Mouse (Mus musculus) inflammation-experienced regulatory T-cells, adult 16 weeks (primary cell): Measurements from ENCODE around the gene Vmn1r42. TPM values are rescaled to one million over a fixed set of nuclear protein-coding genes. Genes with fewer than 3 reads are reported as not detected.

Experiments
- polyA plus RNA-seq: library from polyadenylated mRNA; unstranded; fragments of 100-300 nt; shearing (Covaris generic); gene quantifications from one replicate; pipeline ENCODE4 v1.2.1, GENCODE M21; 2017

The Vmn1r42 gene
- polyA plus RNA-seq, result not detected

GRCm38 (mm10) chr6:89876313-89876712, at the start of gene Vmn1r42, which contains the start of gene Vmn1r43:
Gene Vmn1r42 (minus strand): TSS chr6:89876413.
Gene Vmn1r43 (minus strand): TSS chr6:89876413.

GRCm38 (mm10) chr6:89883360-89883759, 7.1 kb upstream of the Vmn1r42 start, which contains the start of gene Vmn1r44:
Gene Vmn1r44 (plus strand): TSS chr6:89883660.

Other genes with a start within 250 kb of the Vmn1r42 start
- gene Txnrd3, start 232.4 kb downstream of the Vmn1r42 start, polyA plus RNA-seq, result 1.6 TPM
- not detected for gene Vmn1r40, start 168.9 kb downstream of the Vmn1r42 start, polyA plus RNA-seq
- not detected for gene Vmn1r41, start 135.6 kb downstream of the Vmn1r42 start, polyA plus RNA-seq
- not detected for gene Vmn1r43, start within 50 bp of the Vmn1r42 start, polyA plus RNA-seq
- not detected for gene Vmn1r44, start 7.2 kb upstream of the Vmn1r42 start, polyA plus RNA-seq
- not detected for gene Vmn1r45, start 64.2 kb upstream of the Vmn1r42 start, polyA plus RNA-seq
- gene Vmn1r46, start 92.9 kb upstream of the Vmn1r42 start, polyA plus RNA-seq, result not detected
- gene Vmn1r47, start 139.7 kb upstream of the Vmn1r42 start, polyA plus RNA-seq, result not detected
- gene Vmn1r48, start 160.4 kb upstream of the Vmn1r42 start, polyA plus RNA-seq, result not detected
- not detected for gene Vmn1r49, start 202.1 kb upstream of the Vmn1r42 start, polyA plus RNA-seq
- gene Vmn1r50, start 225.0 kb upstream of the Vmn1r42 start, polyA plus RNA-seq, result not detected
- gene Vmn1r51, start 246.2 kb upstream of the Vmn1r42 start, polyA plus RNA-seq, result not detected